Mouse (Mus musculus): ENCODE data around the gene Ppp1r14a.

Gene Ppp1r14a

DNA sequence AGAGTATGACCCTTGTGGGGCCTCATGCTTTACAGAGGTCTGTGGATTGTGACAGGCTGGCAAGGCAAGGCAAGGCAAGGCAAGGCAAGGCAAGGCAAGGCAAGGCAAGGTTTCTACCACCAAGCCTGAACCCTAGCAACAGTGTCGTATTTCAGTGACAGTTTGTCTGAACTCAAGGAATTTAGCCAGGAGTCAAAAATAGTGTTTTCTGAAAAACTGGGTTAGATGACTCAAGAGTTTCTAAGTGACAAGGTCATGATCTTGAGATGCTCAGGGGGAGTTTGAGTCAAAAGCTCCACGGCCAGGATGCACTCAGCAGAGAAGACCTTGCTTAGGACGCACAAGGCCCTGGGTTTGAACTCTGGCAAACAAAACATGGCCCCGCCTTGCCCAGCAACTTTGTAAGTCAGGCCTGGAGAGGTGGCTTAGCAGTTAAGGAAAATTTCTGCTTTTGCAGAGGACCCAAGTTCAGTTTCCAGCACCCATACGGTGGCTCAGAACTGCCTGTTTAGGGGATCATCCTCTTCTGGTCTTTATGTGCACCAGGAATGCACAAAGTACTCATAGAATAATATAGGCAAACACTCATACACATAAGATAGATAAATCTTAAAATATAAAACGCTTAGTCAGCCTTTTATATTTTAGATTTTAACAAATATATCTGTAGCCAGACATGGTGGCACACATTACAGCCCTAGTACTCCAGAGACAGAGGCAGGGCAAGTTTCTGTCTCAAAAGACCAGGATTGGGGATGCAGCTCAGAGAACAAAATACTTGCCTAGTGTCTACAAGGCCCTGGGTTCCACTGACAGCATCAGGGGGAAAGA, 46.9 kb downstream of the Ppp1r14a start:
- DNase-seq, result no peak

GRCm38 (mm10) chr7:29336795-29337319, 47.7 kb downstream of the Ppp1r14a start:
- no peak for DNase-seq

DNA sequence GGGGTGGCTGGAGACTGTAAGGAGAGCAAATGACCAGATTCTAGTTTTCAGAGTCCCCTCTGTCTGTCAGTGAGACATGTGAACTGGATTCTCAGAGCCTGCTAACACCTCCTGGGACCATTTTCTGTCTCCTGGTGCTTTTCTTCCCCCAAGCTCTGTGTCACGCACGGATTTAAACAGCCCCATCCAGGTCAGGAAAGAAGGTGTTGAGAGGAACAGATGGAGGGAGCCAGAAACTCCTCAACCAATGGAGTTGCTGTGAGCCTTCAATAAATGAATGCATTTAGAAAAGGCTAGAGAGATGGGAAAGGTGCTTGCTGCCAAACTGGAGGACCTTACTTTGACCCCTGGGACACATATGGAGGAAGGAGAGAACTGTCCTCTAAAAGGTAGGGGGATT, 48.7 kb downstream of the Ppp1r14a start:
- no peak for DNase-seq

- no peak for DNase-seq
These were observed 49.3 kb downstream of the Ppp1r14a start for GRCm38 (mm10) chr7:29338351-29338919.

DNA sequence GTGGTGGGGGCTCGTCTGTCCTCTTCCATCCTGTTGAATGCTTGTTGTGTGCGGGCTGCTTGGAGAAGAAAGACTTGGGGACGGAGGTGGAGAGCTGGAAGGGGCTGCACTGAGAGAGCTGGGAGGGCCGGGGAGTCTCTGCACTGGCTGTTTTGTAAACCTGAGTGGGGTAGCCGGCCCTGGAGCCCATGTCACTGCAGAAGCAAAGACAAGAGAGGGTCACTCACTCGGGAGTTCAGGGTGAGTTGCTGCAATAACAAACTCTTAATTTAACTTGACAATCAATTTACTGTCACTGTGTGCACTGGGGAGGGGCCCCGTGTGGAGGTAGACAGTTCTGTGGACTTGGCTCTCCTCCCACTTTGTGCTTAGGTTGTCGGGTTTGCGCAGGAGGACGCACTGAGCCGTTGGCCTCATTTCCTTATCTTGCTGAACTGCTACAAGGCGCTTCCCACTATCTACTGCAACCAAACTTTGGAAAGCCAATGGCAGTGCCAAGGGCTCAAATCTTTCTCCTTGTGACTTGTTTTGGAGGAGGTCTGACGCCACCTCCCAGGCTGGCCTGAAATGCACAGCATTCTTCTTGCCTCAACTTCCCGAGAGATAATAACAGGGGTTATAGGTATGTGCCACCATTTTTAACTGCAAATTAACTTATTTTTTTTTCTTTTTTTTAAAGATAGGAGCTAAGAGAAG, 50.0 kb downstream of the Ppp1r14a start:
- no peak for DNase-seq

DNA sequence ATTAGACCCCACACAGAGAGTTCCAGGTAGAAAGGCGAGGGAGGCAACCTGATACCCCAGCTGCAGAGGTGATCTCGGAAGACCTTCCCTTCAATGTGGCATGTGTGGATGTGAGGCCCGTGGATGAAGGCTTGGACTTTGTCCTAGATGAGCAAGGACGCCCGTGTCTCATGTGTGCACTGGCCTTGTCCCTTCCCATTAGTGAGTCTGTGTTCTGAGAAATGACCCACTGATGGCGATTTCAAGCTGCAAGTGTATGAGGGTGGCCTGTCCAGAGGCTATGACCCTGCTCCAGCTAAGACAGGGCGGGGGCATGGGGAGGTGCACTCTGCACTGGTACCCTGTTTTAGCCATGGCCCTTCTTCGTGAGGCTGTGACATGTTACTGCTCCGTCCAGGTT, 51.1 kb downstream of the Ppp1r14a start:
- no peak for DNase-seq

DNA sequence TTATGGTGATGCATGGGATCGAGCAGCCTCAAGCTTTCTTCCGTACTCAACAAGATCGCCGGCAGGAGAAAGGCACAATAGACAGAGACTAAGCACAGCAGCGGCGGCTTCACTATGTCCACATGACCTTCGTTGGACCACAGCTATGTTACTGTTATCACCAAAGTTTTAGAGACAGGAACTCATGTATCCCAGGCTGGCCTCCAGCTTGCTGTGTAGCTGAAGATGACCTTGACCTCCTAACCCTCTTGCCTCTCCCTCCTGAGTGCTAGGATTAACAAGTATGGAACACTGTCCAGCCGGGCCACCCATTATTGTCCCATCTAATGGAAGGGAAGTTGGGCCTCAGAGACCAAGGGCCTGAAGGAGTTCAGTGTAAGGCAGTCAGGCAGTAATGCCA, 51.7 kb downstream of the Ppp1r14a start:
- DNase-seq, result no peak

- DNase-seq, result no peak
These were observed 52.6 kb downstream of the Ppp1r14a start for GRCm38 (mm10) chr7:29341722-29342121.

- no peak for DNase-seq
These were observed 53.5 kb downstream of the Ppp1r14a start for GRCm38 (mm10) chr7:29342489-29343092.
